Mouse (Mus musculus): ENCODE measurements at regions not wholly inside any gene's neighbourhood (a gene's known extent, or its start where the extent isn't known, plus 50 kb on each side); places are given as distances from the start of the nearest gene placed in this dataset.

GRCm38 (mm10) chr13:5802079-5802478 is 59.2 kb upstream of the Klf6 start:
- no peak for ATAC-seq

- ATAC-seq, result no peak
Measured at GRCm38 (mm10) chr13:5802826-5803225, 58.5 kb upstream of the Klf6 start.

GRCm38 (mm10) chr13:5803540-5804380 is 57.5 kb upstream of the Klf6 start:
- ATAC-seq, result peak; percentile 35

- peak; percentile 54 for ATAC-seq
Measured at GRCm38 (mm10) chr13:5804381-5804941, 56.8 kb upstream of the Klf6 start.

- no peak for ATAC-seq
Measured at GRCm38 (mm10) chr13:5808380-5808779, 52.9 kb upstream of the Klf6 start.

Measured in CD4-positive, CD25-positive, alpha-beta regulatory T cell, adult 4 months (primary cell).